Mouse (Mus musculus): ENCODE data around the gene March5.

March5 gene

GRCm38 (mm10) chr19:37263943-37264897 lies 56.9 kb downstream of the March5 start:
- peak in 1 of 2 experiments; percentile 48 for DNase-seq (ENCODE audit: low spot score in 2 of 2)

GRCm38 (mm10) chr19:37265333-37266103 lies 58.2 kb downstream of the March5 start:
- DNase-seq (ENCODE audit: low spot score in 2 of 2) = peak; percentile 93 to 96

GRCm38 (mm10) chr19:37269106-37269505 lies 61.8 kb downstream of the March5 start:
- no peak for DNase-seq (ENCODE audit: low spot score in 2 of 2)
